Mouse (Mus musculus) thymus, adult 2 months (tissue): Measurements from ENCODE around the gene Dyrk2. TPM values are rescaled to one million over a fixed set of nuclear protein-coding genes. Genes with fewer than 3 reads are reported as not detected.

Source experiments
- DNase-seq: peaks from one replicate; pipeline ENCODE4 v3.0.0; 2021
- H3K27ac ChIP-seq: fragments of 200-500 bp; 2 replicates; pipeline ENCODE4 v1.5.1; 2012; ENCODE audit warnings: low read length, control low read depth; ENCODE audit not compliant: control insufficient read depth, insufficient read depth
- H3K27me3 ChIP-seq: fragments of 200-500 bp; 2 replicates; pipeline ENCODE4 v1.6.1; 2012; ENCODE audit warnings: mild to moderate bottlenecking, low read length, moderate library complexity, mixed read lengths; ENCODE audit not compliant: control insufficient read depth, insufficient read depth
- H3K36me3 ChIP-seq: fragments of 200-500 bp; 2 replicates; pipeline ENCODE4 v1.6.1; 2012; ENCODE audit warnings: mild to moderate bottlenecking, low read length, moderate library complexity; ENCODE audit not compliant: control insufficient read depth, insufficient read depth
- H3K4me1 ChIP-seq: fragments of 200-500 bp; replicated peaks from 2 replicates; pipeline ENCODE4 v1.6.1; 2012; ENCODE audit warnings: low read length; ENCODE audit not compliant: control insufficient read depth, insufficient read depth
- H3K4me3 ChIP-seq: fragments of 200-500 bp; 2 replicates; pipeline ENCODE4 v1.5.1; 2012; ENCODE audit warnings: mild to moderate bottlenecking, low read length, control low read depth, moderate library complexity; ENCODE audit not compliant: control insufficient read depth, insufficient read depth
- CTCF ChIP-seq: fragments of 200-500 bp; IDR thresholded peaks from 2 replicates; pipeline ENCODE4 v1.5.1; 2012; ENCODE audit warnings: mild to moderate bottlenecking, control low read depth, low read length, moderate library complexity, borderline replicate concordance; ENCODE audit not compliant: control insufficient read depth, poor library complexity, insufficient read depth; ENCODE audit errors: extremely low read depth
- POLR2A ChIP-seq: fragments of 200-500 bp; IDR thresholded peaks from 2 replicates; pipeline ENCODE4 v1.6.1; 2012; ENCODE audit warnings: mild to moderate bottlenecking, low read length, control low read depth, moderate library complexity; ENCODE audit not compliant: control insufficient read depth, poor library complexity, insufficient read depth; ENCODE audit errors: extremely low read depth
- WGBS: fragments of 180-500 bp; shearing (Covaris S2); methylation state at CpG from one replicate; pipeline ENCODE4 v1.1.7; 2018; 5-methylcytosine and 5-hydroxymethylcytosine counted together
- polyA plus RNA-seq: library from polyadenylated mRNA; depleted of rRNA; stranded (reverse); fragments of >200 nt; gene quantifications from 2 replicates; pipeline ENCODE4 v1.2.3, GENCODE M21; 2012; rRNA removed

The Dyrk2 gene
- polyA plus RNA-seq, result 24.5 and 28.4 TPM in 2 replicates

DNA sequence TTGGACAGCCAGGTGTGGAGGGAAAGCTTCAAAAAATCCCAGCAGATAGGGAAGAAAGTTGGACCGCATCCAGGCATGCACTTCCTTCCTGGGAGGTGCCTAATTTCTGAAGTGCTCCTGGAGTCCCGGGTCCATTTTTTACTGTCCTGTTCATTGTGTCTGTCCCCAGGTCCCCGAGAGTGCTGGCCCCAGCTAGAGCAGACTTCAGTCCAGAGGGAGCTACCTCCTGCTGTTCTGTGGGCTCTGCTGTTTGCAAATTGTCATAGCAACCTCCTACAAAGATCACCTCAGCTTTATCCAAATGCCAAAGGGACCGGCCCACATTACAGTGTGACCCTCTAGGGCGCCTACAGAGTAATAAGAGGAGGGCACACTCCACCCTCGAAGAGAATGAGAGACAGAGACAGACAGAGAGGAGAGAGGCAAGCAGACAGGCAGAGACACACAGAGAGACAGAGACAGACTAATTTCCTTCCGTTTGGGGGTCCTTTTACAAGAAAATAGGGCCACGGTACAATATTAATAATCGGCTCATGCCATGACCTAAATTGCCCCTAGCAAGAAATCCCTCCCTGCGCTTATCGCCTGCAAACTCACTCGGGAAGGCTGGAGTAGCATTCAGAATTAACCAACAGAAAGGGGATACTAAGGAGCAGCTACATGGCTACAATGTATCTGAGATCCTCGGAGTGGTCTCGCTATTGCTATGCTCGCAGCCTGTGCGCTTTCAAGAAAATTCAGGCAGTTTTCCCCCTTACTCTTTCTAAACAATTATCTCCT is at the start of gene Dyrk2:
Gene Dyrk2, minus strand, starts transcription at position 9 of the 780 bp plus-strand sequence.
- Histone ChIP-seq H3K27me3 (no peaks in the 10 kb centered on the region), H3K27ac (peak within 1 kb of the TSS; percentile 24; the same call in 1 of the 2 replicates), H3K36me3 (no peaks in the 10 kb centered on the region), H3K4me3 (peak within 1 kb of the TSS; percentile 70), H3K4me1 (peaks cover 16% of the 10 kb centered on the region)
- DNase-seq, result no peak
- TF ChIP-seq CTCF (no peak), POLR2A (no peak)
- 58% methylated on average over 16 of the region's 16 CpGs for WGBS

DNA sequence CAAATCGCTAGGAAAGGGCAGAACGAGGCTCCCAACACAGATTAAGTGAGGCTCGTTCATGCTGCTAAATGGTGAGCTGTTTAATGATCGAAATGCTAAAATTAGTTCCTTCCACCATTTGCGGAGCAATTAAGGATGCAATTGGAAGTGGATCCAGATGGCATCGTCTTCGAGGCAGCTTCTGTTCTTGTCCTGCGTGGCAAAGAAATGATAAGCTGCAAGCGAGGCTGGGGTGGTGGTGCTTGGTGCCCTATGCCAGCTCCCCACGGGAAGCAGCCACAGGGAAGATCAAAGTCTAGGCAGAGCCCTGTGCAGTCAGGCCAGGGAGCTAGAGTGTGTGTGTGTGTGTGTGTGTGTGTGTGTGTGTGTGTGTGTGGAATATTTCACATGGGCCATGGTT is 32.6 kb upstream of the Dyrk2 start:
- no peaks in the 10 kb centered on the region for H3K4me1 ChIP-seq
- TF ChIP-seq CTCF, result no peak
- no peak for TF ChIP-seq POLR2A
- DNase-seq, result no peak
- H3K27me3 ChIP-seq, result no peaks in the 10 kb centered on the region
- no peak overlapping the region for H3K4me3 ChIP-seq
- no peak overlapping the region for H3K27ac ChIP-seq
- no peaks in the 10 kb centered on the region for H3K36me3 ChIP-seq
- 89% methylated on average over 10 of the region's 10 CpGs for WGBS

DNA sequence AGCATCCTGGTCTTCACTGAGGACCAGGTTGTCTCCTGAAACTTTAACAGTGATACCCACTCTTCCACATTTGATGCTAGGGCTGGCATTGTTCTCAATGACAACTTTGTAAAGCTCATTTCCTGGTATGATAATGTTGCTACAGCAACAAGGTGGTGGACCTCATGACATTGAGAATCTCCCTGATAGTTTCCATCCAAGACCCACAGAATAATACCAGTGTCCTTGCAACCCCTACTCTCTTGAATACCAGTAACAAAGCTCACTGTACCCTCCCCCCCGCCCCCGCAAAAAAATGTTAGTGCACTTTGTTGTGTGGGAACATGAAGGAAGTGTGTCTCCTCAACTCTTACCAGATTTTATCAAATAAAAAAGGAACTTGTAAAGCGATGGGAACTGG is 23.6 kb upstream of the Dyrk2 start:
- TF ChIP-seq POLR2A, result no peak
- Histone ChIP-seq H3K27ac (no peak overlapping the region), H3K27me3 (no peaks in the 10 kb centered on the region), H3K36me3 (no peaks in the 10 kb centered on the region), H3K4me1 (peaks cover 9% of the 10 kb centered on the region), H3K4me3 (no peak overlapping the region)
- DNase-seq, result no peak
- whole genome bisulfite sequencing, result 9% methylated on average over 3 of the region's 3 CpGs

DNA sequence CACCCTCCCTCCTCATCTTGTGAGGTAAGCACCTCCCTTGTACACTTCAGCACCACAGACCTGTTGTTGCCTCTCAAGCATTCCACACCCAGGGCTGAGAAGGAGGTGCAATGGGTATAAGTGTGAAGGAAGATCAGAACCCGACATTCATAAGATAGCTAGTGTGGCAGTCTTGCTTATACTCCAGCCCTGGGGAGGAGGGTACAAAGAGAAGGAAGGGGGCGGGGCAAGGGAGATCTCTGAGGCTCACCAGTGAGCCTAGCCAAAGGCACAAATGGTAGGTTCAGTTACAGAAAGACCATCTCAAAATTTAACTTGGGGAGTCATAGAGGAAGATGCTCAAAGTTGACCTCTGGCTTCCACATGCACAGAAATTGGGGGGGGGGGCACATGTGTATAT is 14.1 kb upstream of the Dyrk2 start:
- Histone ChIP-seq H3K36me3 (no peaks in the 10 kb centered on the region), H3K4me1 (peaks cover 13% of the 10 kb centered on the region), H3K27ac (peak overlapping the region; percentile 35), H3K27me3 (no peaks in the 10 kb centered on the region), H3K4me3 (no peak overlapping the region)
- TF ChIP-seq CTCF (no peak), POLR2A (no peak)
- DNase-seq, result peak; percentile 48
- 79% methylated on average over 2 of the region's 2 CpGs for WGBS

DNA sequence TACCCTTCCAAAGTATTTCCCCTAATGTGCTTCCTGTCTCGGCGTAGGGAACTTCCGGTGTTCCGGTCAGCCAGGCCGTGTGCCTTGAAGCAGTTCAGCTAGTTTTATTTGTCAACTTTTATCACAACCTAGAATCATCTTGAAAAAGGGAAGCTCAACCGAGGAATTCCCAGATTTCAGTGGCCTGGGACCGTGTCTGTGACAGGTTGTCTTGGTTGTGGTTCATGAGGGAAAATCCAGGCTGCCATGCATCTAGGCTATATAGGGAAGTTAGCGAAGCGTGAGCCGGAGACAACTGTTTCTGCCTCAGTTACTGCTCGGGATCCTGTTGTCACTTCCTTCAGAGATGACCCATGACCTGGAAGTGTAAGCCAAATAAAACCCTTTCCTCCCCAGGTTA is 13.3 kb upstream of the Dyrk2 start:
- TF ChIP-seq CTCF (no peak), POLR2A (no peak)
- Histone ChIP-seq H3K4me1 (peaks cover 13% of the 10 kb centered on the region), H3K27ac (peak overlapping the region; percentile 89), H3K4me3 (no peak overlapping the region), H3K27me3 (no peaks in the 10 kb centered on the region), H3K36me3 (no peaks in the 10 kb centered on the region)
- WGBS, result 55% methylated on average over 11 of the region's 11 CpGs
- peak; percentile 23 for DNase-seq

DNA sequence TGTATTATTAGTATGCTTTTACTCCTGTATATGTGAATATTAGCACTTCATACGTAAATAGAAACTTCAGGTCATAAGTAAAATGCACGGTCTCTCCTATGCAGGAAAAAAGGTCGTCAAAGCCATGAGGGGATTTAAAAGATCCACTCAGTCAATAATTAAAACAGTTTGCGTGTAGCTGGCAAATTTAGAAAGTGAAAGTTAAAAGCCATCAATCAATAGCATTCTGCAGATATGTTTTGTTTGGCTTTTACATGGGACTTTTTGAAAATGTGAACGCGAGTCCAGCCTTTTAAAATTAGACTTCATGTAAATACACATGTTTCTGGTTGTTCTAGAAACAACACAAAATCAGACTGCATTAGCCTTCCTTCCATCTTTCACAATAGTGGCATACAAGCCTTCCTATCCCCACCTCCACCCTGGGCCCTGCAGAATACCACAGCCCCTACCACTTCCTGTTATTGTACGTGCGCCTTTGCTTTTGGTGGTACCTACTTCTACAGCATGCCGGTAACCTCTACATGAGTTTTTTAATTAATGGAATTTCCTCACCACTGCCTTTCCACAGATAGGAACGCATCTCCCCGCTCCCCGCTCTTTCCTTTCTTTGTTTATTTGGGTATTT is 12.4 kb upstream of the Dyrk2 start:
- WGBS, result 6% methylated on average over 12 of the region's 12 CpGs
- DNase-seq, result peak; percentile 86
- no peak for TF ChIP-seq POLR2A
- no peak for TF ChIP-seq CTCF
- H3K4me3 ChIP-seq, result no peak overlapping the region
- no peaks in the 10 kb centered on the region for H3K27me3 ChIP-seq
- H3K4me1 ChIP-seq, result peaks cover 13% of the 10 kb centered on the region
- no peaks in the 10 kb centered on the region for H3K36me3 ChIP-seq
- H3K27ac ChIP-seq, result peak overlapping the region; percentile 89; the same call in 1 of the 2 replicates
